Mouse (Mus musculus) hindbrain, embryonic 15.5 days (tissue): ENCODE measurements at regions not wholly inside any gene's neighbourhood (a gene's known extent, or its start where the extent isn't known, plus 50 kb on each side); places are given as distances from the start of the nearest gene placed in this dataset.

ENCODE experiments used
- ATAC-seq: fragments of 200-750 bp; cut with Nextera tagmentation; 2 replicates; pipeline ENCODE4 v1.8.0; 2017; ENCODE audit warnings: low read depth, moderate number of reproducible peaks, moderate TSS enrichment; ENCODE audit not compliant: low FRiP score
- H3K27ac ChIP-seq: fragments of 300-500 bp; sonication (generic); replicated peaks from 2 replicates; pipeline ENCODE4 v1.5.1; 2015; ENCODE audit warnings: mild to moderate bottlenecking, inconsistent platforms
- H3K27me3 ChIP-seq: fragments of 300-500 bp; sonication (generic); 2 replicates; pipeline ENCODE4 v1.6.1; 2015; ENCODE audit warnings: control low read depth, inconsistent platforms
- H3K36me3 ChIP-seq: fragments of 300-500 bp; sonication (generic); 2 replicates; pipeline ENCODE4 v1.6.1; 2015; ENCODE audit warnings: control low read depth, inconsistent platforms
- H3K4me1 ChIP-seq: fragments of 300-500 bp; sonication (generic); replicated peaks from 2 replicates; pipeline ENCODE4 v1.6.1; 2015; ENCODE audit warnings: control low read depth, inconsistent platforms
- H3K4me2 ChIP-seq: fragments of 300-500 bp; sonication (generic); 2 replicates; pipeline ENCODE4 v1.6.1; 2015; ENCODE audit warnings: moderate library complexity, mild to moderate bottlenecking, inconsistent platforms
- H3K4me3 ChIP-seq: fragments of 300-500 bp; sonication (generic); 2 replicates; pipeline ENCODE4 v1.5.1; 2015; ENCODE audit warnings: mild to moderate bottlenecking, inconsistent platforms
- H3K9ac ChIP-seq: fragments of 300-500 bp; sonication (generic); 2 replicates; pipeline ENCODE4 v1.6.1; 2015; ENCODE audit warnings: inconsistent platforms
- H3K9me3 ChIP-seq: fragments of 300-500 bp; sonication (generic); 2 replicates; pipeline ENCODE4 v1.6.1; 2016; ENCODE audit warnings: control low read depth, inconsistent platforms
- WGBS: fragments of 180-500 bp; shearing (Covaris S2); methylation state at CpG from one replicate; pipeline ENCODE4 v1.1.7; 2015; 5-methylcytosine and 5-hydroxymethylcytosine counted together

GRCm38 (mm10) chr1:169830596-169830995, 83.2 kb upstream of the Rgs4 start:
- no peak for ATAC-seq
- H3K9ac ChIP-seq: no peak overlapping the region
- H3K36me3 ChIP-seq: no peaks in the 10 kb centered on the region
- no peak overlapping the region for H3K4me3 ChIP-seq
- H3K4me2 ChIP-seq: no peak overlapping the region
- H3K27ac ChIP-seq: no peak overlapping the region
- 19% methylated on average over 1 of the region's 1 CpGs for WGBS
- H3K27me3 ChIP-seq: no peaks in the 10 kb centered on the region
- no peaks in the 10 kb centered on the region for H3K4me1 ChIP-seq
- H3K9me3 ChIP-seq: no peaks in the 10 kb centered on the region

GRCm38 (mm10) chr1:169822034-169822433, 74.6 kb upstream of the Rgs4 start:
- H3K27ac ChIP-seq: no peak overlapping the region
- 51% methylated on average over 7 of the region's 7 CpGs for WGBS
- no peak for ATAC-seq

DNA sequence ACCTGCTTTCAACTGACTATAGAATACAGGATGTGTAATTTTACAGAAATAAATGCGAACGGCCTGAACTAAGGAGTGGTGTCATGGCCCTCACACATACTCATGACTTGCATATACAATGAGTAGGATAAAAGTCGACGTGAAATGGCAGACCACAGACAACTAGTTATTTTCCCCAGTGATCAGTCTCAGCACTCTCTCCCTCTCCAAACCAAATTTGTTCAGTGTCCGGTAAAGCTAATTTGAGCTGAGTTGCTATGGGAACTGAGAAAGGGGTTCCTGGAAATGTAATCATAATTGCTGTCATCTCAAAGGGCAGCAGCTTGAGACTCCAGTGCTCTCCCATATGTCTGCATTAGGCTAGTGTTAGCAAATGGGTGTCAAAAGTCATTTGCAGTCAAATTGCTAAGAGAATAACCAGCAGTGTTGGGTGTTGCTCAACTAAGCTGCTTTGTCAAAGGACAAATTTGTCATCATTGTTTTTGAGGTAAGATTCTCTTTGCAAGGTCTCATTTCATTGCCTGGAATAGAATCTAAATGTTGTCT, 72.0 kb upstream of the Rgs4 start:
- no peak overlapping the region for H3K27ac ChIP-seq
- WGBS: 57% methylated on average over 5 of the region's 5 CpGs
- H3K9me3 ChIP-seq: no peaks in the 10 kb centered on the region
- peaks cover 3% of the 10 kb centered on the region; the same call in 1 of the 2 replicates for H3K4me1 ChIP-seq
- 0 out of 2 replicates have a peak, but pooled peaks have one; percentile 38 for ATAC-seq
- no peaks in the 10 kb centered on the region for H3K27me3 ChIP-seq
- H3K4me3 ChIP-seq: no peak overlapping the region
- no peak overlapping the region for H3K9ac ChIP-seq
- no peak overlapping the region for H3K4me2 ChIP-seq
- H3K36me3 ChIP-seq: no peaks in the 10 kb centered on the region

More at GRCm38 (mm10) chr1:169822034-169822433, 74.6 kb upstream of the Rgs4 start:
- Histone ChIP-seq H3K27me3 (no peaks in the 10 kb centered on the region), H3K4me2 (no peak overlapping the region), H3K4me3 (no peak overlapping the region), H3K36me3 (no peaks in the 10 kb centered on the region), H3K4me1 (peaks cover 3% of the 10 kb centered on the region; the same call in 1 of the 2 replicates), H3K9me3 (no peaks in the 10 kb centered on the region), H3K9ac (no peak overlapping the region)

DNA sequence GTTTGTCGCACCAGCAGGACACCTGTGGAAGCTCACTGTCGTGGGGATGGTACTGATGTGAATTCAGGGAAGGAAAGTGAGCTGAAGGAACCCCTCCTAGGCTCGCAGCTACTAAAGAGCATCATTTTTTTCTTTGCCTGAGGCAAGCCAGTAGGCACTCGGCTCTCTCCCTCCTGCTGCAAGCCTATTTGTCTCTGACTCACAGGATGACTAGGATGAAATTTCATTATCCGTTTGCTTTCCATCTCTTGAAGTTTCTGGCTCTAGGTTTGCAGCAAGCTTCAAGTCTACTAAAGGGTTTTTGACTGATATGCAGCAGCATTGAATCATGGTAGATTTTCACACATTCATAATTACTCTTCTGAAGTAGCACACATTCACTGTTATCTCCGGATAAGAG, 69.5 kb upstream of the Rgs4 start:
- ATAC-seq: no peak
- no peak overlapping the region for H3K4me3 ChIP-seq
- H3K27me3 ChIP-seq: no peaks in the 10 kb centered on the region
- H3K9me3 ChIP-seq: no peaks in the 10 kb centered on the region
- no peak overlapping the region for H3K9ac ChIP-seq
- peaks cover 9% of the 10 kb centered on the region for H3K4me1 ChIP-seq
- no peak overlapping the region for H3K4me2 ChIP-seq
- 61% methylated on average over 6 of the region's 6 CpGs for WGBS
- H3K27ac ChIP-seq: no peak overlapping the region
- H3K36me3 ChIP-seq: no peaks in the 10 kb centered on the region

DNA sequence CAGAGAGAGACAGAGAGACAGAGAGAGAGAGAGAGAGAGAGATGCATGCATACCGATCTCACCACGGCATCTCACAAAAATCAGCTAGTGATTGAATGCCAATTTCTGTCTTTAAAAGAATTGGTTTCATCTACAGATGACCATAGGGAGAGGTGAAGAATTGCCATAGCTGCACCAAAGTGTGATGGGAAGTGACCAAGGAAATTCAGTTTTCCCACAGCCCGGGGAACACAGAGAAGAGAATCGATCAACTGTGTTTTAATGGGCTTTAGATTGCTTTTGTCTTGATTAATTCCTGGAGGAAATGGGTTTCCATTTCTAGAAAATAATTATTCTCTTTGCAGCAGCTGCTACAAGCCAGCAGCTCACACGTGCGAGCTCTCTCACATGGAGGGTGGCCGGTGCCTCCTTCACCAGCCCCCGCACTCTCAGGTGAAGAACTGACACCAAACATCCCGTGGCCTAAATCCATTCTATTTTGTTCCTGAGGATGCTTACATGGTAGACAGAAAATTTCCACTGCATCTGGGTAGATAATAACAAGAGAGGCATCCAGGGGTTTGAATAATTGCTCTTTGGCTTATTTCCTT, 65.2 kb upstream of the Rgs4 start:
- no peak overlapping the region for H3K4me2 ChIP-seq
- 42% methylated on average over 9 of the region's 9 CpGs for WGBS
- H3K9ac ChIP-seq: no peak overlapping the region
- ATAC-seq: peak; percentile 61; the same call in 1 of the 2 replicates
- H3K4me1 ChIP-seq: peaks cover 6% of the 10 kb centered on the region; the same call in 1 of the 2 replicates
- H3K9me3 ChIP-seq: no peaks in the 10 kb centered on the region
- H3K4me3 ChIP-seq: no peak overlapping the region
- no peaks in the 10 kb centered on the region for H3K27me3 ChIP-seq
- H3K36me3 ChIP-seq: no peaks in the 10 kb centered on the region
- H3K27ac ChIP-seq: peak overlapping the region; percentile 63

DNA sequence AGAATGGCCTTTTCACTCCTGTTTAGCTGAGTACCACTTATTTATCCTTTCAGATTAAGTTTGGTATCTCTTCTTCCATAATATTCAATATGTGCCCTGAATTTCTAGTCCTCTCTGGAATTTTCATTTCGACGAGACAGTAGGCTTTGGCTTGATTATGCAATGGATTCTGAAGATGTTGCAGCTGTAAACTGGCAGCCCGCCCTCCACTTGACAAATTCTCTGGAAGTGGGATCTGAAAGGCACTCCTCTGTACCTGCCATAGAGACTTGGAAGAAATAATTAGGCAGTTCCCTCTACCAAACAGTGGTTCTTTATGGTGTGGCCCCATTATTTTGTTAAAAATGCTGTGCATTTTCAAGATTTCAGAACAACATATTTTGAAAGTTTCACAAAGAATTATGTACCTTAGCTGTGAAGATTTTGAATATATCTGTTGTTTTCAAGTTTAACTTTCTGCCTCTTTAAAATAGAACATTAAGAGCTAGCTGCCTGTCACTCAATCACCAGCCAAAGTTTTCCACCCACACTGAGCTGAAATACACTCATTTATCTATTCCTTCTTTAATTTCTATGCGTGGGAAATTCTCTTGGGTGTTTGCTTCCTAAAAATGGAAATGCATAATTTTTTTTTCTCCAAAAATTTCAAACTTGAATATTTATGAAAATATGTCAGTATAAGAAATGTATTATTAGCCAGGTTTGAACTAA, 56.1 kb upstream of the Rgs4 start:
- no peak for ATAC-seq
- 89% methylated on average over 4 of the region's 4 CpGs for WGBS
- no peak overlapping the region for H3K4me2 ChIP-seq

GRCm38 (mm10) chr1:169802868-169803267, 55.4 kb upstream of the Rgs4 start:
- Histone ChIP-seq H3K27me3 (no peaks in the 10 kb centered on the region), H3K27ac (no peak overlapping the region), H3K9ac (no peak overlapping the region), H3K4me3 (no peak overlapping the region), H3K4me1 (no peaks in the 10 kb centered on the region), H3K9me3 (no peaks in the 10 kb centered on the region), H3K4me2 (no peak overlapping the region), H3K36me3 (no peaks in the 10 kb centered on the region)
- WGBS: 95% methylated on average over 4 of the region's 4 CpGs
- ATAC-seq: no peak

More for the DNA sequence above, 56.1 kb upstream of the Rgs4 start:
- Histone ChIP-seq H3K27me3 (no peaks in the 10 kb centered on the region), H3K27ac (no peak overlapping the region), H3K36me3 (no peaks in the 10 kb centered on the region), H3K4me3 (no peak overlapping the region), H3K9ac (no peak overlapping the region), H3K4me1 (no peaks in the 10 kb centered on the region), H3K9me3 (no peaks in the 10 kb centered on the region)

- no peak overlapping the region for H3K27ac ChIP-seq
- H3K9me3 ChIP-seq: no peaks in the 10 kb centered on the region
- H3K36me3 ChIP-seq: no peaks in the 10 kb centered on the region
- no peak overlapping the region for H3K4me3 ChIP-seq
- H3K9ac ChIP-seq: no peak overlapping the region
- H3K4me2 ChIP-seq: no peak overlapping the region
- ATAC-seq: no peak
- WGBS: 88% methylated on average over 8 of the region's 8 CpGs
- no peaks in the 10 kb centered on the region for H3K4me1 ChIP-seq
- H3K27me3 ChIP-seq: no peaks in the 10 kb centered on the region
These were observed 54.8 kb upstream of the Rgs4 start for GRCm38 (mm10) chr1:169802053-169802830.
